Mouse (Mus musculus) kidney, adult 11 months (tissue): ENCODE measurements around the gene Lpp.

Experiments
- DNase-seq: peaks from one replicate; pipeline ENCODE4 v3.0.0; 2022

Lpp gene

DNA sequence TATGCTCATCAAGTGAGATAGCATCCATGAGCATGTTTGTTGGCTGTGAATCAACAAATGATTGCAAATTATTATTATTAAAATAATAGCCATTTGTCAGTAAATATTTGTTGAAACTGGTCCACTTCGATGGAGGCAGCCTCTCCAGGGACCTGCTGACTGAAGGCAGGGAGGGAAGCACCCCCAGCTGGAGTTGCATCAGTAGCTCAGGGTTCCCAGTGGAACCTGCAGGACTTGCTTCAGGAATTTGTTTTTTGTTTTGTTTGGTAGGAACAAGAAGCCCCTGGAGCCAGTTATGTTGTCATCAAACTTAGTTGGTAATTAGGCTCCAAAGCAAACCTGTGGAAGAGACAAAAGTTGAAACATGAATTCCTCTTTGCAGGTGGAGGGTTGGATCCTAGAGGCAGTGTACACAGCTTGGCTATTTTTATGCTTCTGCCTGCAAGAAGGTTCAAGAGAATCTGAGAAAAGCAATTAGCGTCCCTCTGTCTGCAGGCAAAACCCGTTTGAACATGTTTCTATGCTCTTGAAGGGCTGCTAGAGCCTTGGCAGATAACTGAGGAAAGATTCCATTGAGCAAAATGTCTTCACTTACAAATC lies 554.9 kb downstream of the Lpp start:
- DNase-seq: no peak

DNA sequence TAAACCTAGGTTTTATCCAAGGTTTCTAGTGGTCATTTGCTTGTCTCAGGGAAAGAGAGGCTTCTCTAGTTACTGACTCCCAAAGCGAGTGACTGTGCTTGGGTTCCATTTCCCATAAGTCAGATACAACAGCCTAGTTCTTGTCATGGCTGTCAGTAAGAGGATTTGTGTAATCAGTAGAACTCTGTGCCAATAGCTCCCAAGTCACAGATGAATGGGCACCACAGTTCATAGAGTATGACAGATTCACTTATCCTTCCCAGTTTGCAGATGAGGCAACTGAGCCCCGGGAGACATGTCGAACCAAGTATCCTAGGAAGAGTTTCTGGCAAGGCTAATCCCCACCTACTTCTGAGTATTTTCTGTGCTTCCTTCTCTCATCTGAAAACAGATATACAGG lies 556.0 kb downstream of the Lpp start:
- no peak for DNase-seq

GRCm38 (mm10) chr16:24950112-24950743 lies 556.9 kb downstream of the Lpp start:
- no peak for DNase-seq

GRCm38 (mm10) chr16:24951909-24952308 lies 558.6 kb downstream of the Lpp start:
- no peak for DNase-seq

DNA sequence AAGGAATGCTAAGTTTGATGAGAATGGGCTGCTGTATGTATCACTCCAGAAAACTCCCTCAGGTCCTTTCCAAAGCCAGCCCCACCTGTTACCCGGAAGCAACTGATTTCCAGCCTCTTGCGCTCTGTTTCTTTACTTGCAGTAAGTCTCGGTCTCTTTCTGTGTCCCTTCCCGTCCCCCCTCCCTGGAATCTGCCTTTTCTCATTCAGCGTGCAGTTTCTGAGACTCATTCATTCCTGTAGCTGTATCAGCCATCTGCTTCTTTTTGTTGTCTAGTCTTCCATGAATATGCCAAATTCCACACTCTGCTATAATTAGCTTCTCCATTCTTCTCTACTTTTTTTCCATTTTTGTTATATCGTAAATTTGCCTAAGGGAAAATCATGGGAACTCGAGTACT lies 561.7 kb downstream of the Lpp start:
- no peak for DNase-seq

DNA sequence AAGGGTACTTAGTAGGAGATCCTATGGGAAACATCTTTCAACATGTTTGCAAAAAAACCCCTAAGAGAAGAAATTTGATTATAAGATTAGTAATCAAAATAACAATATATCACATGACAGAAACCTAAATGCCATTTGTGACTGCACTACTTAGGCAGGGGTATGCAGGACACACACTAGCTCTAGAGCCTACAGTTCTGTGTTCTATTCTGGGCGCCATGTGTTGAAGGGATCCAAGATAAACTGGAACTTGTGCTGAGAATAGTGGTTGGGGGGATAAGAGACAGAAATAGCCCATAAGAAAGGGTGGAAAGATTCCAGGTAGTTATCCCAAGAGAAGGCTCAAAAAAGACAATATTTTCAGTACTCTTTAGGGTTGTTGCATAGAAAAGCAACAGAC lies 565.4 kb downstream of the Lpp start:
- no peak for DNase-seq

DNA sequence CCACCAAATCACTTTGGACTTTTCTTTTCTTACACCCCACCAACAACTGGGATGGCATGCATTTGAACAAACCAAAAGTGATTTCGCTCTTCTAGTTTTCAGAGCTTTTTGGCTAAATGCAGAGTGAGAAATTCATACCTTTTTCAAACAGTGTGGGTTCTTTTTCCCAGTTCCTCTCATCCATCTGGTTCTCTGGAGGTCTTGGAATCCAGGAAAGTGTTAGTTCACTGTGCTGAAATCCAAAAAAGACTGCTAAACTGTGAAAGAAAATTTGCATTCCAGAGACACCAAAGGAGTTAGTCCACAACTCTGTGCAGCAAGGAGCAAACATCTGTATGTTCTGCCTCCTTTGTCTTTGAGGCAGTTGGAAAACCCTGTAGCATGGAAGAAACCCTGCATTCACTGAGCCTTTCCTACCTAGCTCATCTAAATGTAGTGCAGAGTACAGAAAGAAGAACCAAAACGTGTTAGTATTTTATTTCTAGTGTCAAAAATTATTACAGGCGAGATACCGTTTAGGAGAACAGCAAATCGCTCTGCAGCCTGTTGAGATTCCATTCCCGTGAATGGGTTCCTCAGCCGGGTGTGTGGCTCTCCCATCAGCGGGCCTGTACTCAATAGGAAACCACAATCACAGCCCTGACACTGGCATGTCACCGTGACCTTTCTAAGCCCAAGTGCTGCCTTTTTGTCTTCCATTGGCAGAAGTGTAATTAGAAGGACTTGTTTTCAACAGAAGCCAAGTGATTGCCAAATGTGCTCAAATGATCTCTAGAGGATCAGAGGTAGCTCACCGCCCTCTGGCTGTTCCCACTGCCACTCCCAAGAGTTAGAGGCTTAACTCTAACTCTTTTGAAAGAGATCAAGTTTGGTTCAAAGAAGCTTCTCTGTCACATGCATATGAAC lies 567.8 kb downstream of the Lpp start:
- DNase-seq: no peak

DNA sequence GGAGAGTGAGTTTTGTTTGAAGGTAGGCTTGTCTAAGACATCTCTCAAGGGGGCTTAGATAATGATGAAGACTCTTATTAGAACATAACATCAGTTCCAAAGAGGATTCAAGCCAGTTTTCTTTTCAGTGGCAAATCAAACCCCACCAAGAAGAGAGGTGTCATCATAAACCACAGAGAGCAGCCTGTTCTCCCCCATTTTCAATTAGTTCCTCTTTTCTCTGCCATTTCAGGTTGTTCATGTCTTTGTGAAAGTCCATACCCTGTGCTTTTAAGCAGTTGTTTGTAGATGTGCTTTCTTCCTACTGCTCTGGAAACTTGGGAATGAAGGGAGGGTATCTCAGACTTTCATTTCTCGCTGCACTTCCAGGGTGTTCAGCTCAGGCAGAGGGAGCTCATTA lies 571.0 kb downstream of the Lpp start:
- DNase-seq: no peak

- DNase-seq: no peak
Measured at GRCm38 (mm10) chr16:24965091-24965490, 571.8 kb downstream of the Lpp start.

DNA sequence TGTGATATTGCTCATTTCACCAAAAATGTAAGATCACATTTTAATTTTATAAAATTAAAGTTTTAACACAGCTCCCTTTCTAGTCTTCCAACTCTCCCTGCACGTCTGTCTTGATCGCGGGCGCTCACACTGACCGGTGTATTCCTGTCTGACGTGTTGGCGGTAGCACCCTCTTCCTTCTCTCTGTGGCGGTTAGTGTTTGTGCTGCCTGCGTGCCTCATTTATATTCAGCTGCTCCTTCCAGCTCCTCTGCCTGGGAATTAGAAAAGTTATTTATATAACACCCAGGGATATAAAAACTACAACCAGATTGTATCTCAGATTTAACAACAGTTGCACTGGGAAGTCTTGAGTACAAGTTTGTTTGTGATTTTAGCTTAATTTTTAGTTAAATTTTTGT lies 573.2 kb downstream of the Lpp start:
- DNase-seq: no peak

DNA sequence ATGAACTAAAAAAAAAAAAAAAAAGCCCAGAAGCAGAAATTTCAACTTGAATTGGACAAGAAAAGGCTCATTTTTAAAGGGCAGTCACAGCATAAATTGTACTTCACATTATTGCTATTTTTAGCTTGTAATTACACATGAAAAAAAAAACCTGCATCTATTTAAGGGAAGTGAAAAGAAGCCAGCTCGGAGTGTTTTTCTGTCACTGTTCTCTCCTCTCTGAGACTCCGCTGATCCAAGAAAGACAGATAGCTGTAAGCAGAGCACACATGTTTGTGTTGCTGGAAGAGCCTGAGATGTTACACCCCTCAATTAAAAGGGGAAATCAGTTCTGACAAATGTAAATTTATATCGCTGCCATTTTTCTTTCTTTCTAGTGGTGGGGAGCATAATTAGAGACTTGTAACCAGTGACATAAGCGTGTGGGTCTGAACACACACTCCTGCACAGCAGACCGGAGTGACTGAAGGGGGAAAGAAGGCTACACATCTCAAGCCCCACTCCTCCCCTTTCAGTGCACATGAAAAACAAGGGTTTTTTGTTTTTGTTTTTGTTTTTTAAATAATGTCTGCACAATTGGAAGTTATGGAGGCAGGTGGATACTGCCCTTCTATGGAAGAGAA lies 579.8 kb downstream of the Lpp start:
- no peak for DNase-seq

GRCm38 (mm10) chr16:24977771-24978170 lies 584.5 kb downstream of the Lpp start:
- DNase-seq: no peak

- no peak for DNase-seq
Measured at GRCm38 (mm10) chr16:24978226-24978625, 584.9 kb downstream of the Lpp start.

GRCm38 (mm10) chr16:24979391-24979790 lies 586.1 kb downstream of the Lpp start:
- DNase-seq: no peak

GRCm38 (mm10) chr16:24982828-24983227 lies 589.5 kb downstream of the Lpp start:
- DNase-seq: no peak

- no peak for DNase-seq
Measured at GRCm38 (mm10) chr16:24990331-24990730, 597.0 kb downstream of the Lpp start.

DNA sequence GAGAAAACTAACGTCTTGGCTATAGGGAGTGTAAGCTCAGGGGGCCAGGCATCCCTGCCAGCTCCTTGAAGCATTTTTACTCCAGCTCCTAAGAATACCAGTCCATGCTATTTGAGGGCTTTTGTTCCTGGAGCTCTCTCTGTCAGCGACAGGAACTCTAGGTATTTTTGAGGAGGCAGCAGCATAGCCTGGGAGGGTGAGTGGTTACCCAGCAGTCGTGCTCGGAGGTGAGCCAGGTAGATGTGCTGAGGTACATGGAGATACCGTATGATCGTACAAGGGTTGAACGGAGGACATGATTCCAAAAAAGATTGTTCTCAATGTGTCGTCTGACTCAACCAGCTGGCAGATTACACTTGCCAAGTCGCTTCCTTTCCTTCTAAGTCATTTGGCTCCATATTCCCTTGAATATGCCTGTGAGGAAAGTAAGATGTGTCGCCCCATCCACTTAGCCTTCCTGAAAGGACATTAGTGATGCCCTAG lies 597.8 kb downstream of the Lpp start:
- DNase-seq: no peak

- no peak for DNase-seq
Measured at GRCm38 (mm10) chr16:24991995-24992394, 598.7 kb downstream of the Lpp start.

GRCm38 (mm10) chr16:24992494-24992893 lies 599.2 kb downstream of the Lpp start:
- DNase-seq: no peak

- no peak for DNase-seq
Measured at GRCm38 (mm10) chr16:25010980-25011877, 617.9 kb downstream of the Lpp start.

- DNase-seq: no peak
Measured at GRCm38 (mm10) chr16:25012938-25013337, 619.6 kb downstream of the Lpp start.

DNA sequence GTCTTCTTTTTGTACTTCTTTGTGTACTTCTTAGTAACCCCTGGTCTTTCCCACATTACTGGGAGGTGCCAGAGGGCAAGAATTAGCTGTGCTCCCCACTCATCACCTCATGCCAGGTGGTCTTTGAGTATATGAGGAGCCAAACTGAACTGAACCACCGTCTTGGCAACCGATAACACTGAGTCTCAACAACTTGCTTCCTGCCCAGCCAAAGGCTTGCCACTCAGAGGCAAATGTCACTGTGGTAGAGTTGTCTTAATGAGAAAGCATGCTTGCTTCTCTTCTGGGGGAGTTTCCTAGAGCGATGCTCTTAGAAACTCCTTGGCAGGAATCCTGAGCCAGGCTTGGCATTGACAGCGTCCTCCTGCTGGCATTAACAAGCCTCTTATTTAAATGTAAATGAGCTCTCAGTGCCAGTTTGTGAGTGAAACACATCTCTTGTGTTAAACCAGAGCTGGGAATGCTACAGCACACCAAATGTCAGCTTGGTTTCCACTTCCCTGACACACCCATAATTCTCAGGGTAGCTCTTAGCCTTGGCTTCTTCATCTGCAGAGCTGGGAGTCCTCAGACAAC lies 623.0 kb downstream of the Lpp start:
- peak; percentile 62 for DNase-seq
